23 mouse cellular contexts compared by ENCODE assay signal in the genomic region with DNA sequence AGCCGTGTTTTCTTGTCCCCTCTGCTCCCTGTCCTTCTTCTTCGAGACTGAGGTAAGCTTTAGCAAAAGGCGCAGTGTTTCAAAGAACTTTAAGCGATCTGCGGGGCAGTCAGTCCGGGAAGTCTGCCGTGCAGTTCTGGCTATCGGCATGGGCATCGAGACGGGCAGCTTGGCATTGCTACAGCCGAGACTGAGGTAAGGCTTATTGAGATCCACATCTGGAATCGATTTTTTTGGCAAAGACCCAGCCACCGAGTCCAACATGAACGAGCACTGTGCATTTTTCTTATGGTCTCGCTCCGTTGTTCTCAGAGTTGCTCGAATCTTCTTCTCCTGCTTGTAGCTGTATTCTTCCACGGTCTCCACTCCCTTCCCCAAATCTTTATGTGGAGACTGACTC. TPM values are rescaled to one million over a fixed set of nuclear protein-coding genes. Genes with fewer than 3 reads are reported as not detected.
DNase-seq lines count a peak whose midpoint lies in the region; ATAC-seq and TF ChIP-seq lines count a peak whose summit lies in the region.
"Had no signal": no experiment of that assay in that cellular context is flagged by ENCODE, and none has a peak within 500 bp of the region (broad histone marks: within the 10 kb centered on the region; RNA-seq: fewer than 3 reads in every experiment).

No protein-coding gene starts in this region.

- no peak for DNase-seq in embryonic facial prominence, embryonic 10.5 days (ENCODE audit: low spot score)
- peak; percentile 85 for DNase-seq in heart, adult 11 months
- no peak for DNase-seq in heart, adult 9 months (ENCODE audit: low spot score in 2 of 2)
- DNase-seq in limb, embryonic 14.5 days (ENCODE audit: low spot score) = peak; percentile 58
- no peak for DNase-seq in limb, embryonic 10.5 days (ENCODE audit: low spot score)
- peak; percentile 62 for DNase-seq in embryonic facial prominence, embryonic 14.5 days (ENCODE audit: low spot score)
- DNase-seq in c-Kit-positive CD71-positive TER-119-positive erythroid progenitor cells, embryonic 14.5 days (ENCODE audit: low spot score) = no peak
- DNase-seq: adrenal gland, adult 2 months; adrenal gland, adult 8-10 months; adrenal gland, postnatal 10 days; adrenal gland, postnatal 14 days; adrenal gland, postnatal 25 days; adrenal gland, postnatal 36 days; B cell, adult 2 months; cerebellum, adult 11 months; cerebellum, adult 11-12 months; cerebellum, adult 18-20 months had no signal

- peaks cover 35% of the 10 kb centered on the region for H3K4me1 ChIP-seq in embryonic facial prominence, embryonic 13.5 days
- peaks cover 8% of the 10 kb centered on the region; the same call in 1 of the 2 replicates for H3K4me1 ChIP-seq in embryonic facial prominence, embryonic 10.5 days
- H3K4me1 ChIP-seq in limb, embryonic 14.5 days (ENCODE audit: control insufficient read depth, insufficient read depth, low read length) = peaks cover 7% of the 10 kb centered on the region
- H3K4me1 ChIP-seq in limb, embryonic 10.5 days = peaks cover 13% of the 10 kb centered on the region
- H3K4me1 ChIP-seq in embryonic facial prominence, embryonic 14.5 days (ENCODE audit: control insufficient read depth, insufficient read depth, low read length) = no peaks in the 10 kb centered on the region; the same call in 1 of the 2 replicates

- H3K4me3 ChIP-seq in embryonic facial prominence, embryonic 13.5 days = no peak overlapping the region
- H3K4me3 ChIP-seq in embryonic facial prominence, embryonic 10.5 days = no peak overlapping the region
- no peak overlapping the region for H3K4me3 ChIP-seq in limb, embryonic 14.5 days (replicated peaks; ENCODE audit: low read length)
- H3K4me3 ChIP-seq in limb, embryonic 10.5 days = no peak overlapping the region
- no peak overlapping the region for H3K4me3 ChIP-seq in embryonic facial prominence, embryonic 14.5 days (ENCODE audit: low read depth, low read length)

- WGBS in embryonic facial prominence, embryonic 13.5 days = 57% methylated on average over 18 of the region's 18 CpGs
- WGBS in embryonic facial prominence, embryonic 10.5 days = 89% methylated on average over 18 of the region's 18 CpGs
- 56% methylated on average over 18 of the region's 18 CpGs for WGBS in limb, embryonic 14.5 days
- 90% methylated on average over 18 of the region's 18 CpGs for WGBS in limb, embryonic 10.5 days
- WGBS in embryonic facial prominence, embryonic 14.5 days = 64% methylated on average over 18 of the region's 18 CpGs

- no peak overlapping the region for H3K4me2 ChIP-seq in embryonic facial prominence, embryonic 13.5 days
- H3K4me2 ChIP-seq in limb, embryonic 14.5 days (replicated peaks; ENCODE audit: low read depth, low read length, severe bottlenecking) = no peak overlapping the region
- no peak overlapping the region for H3K4me2 ChIP-seq in embryonic facial prominence, embryonic 14.5 days (ENCODE audit: low read depth, low read length)

- peaks cover 43% of the 10 kb centered on the region for H3K36me3 ChIP-seq in embryonic facial prominence, embryonic 13.5 days
- peaks cover 67% of the 10 kb centered on the region for H3K36me3 ChIP-seq in embryonic facial prominence, embryonic 10.5 days (replicated peaks)
- H3K36me3 ChIP-seq in limb, embryonic 14.5 days (ENCODE audit: control insufficient read depth, insufficient read depth, low read length) = peaks cover 40% of the 10 kb centered on the region
- peaks cover 64% of the 10 kb centered on the region for H3K36me3 ChIP-seq in limb, embryonic 10.5 days
- H3K36me3 ChIP-seq in embryonic facial prominence, embryonic 14.5 days (ENCODE audit: control insufficient read depth, insufficient read depth, low read length) = peaks cover 47% of the 10 kb centered on the region

- H3K27me3 ChIP-seq in embryonic facial prominence, embryonic 13.5 days = no peaks in the 10 kb centered on the region
- H3K27me3 ChIP-seq in embryonic facial prominence, embryonic 10.5 days (replicated peaks; ENCODE audit: low read depth, poor library complexity, severe bottlenecking) = no peaks in the 10 kb centered on the region
- no peaks in the 10 kb centered on the region for H3K27me3 ChIP-seq in limb, embryonic 14.5 days (ENCODE audit: control insufficient read depth, insufficient read depth, low read length)
- no peaks in the 10 kb centered on the region for H3K27me3 ChIP-seq in limb, embryonic 10.5 days (ENCODE audit: low read depth, poor library complexity, severe bottlenecking)
- H3K27me3 ChIP-seq in embryonic facial prominence, embryonic 14.5 days (replicated peaks; ENCODE audit: control insufficient read depth, insufficient read depth, low read length) = no peaks in the 10 kb centered on the region
- H3K27me3 ChIP-seq: CH12.LX, Patski had no signal

- no peak for ATAC-seq in embryonic facial prominence, embryonic 13.5 days (ENCODE audit: insufficient number of reproducible peaks, insufficient read depth, low FRiP score, low TSS enrichment, low read depth)
- ATAC-seq in limb, embryonic 14.5 days (ENCODE audit: low FRiP score, low read depth) = no peak
- ATAC-seq in embryonic facial prominence, embryonic 14.5 days (ENCODE audit: low read depth) = no peak
- ATAC-seq: activated CD4-positive, CD25-positive, alpha-beta regulatory T cell, adult 4 months; CD4-positive, CD25-positive, alpha-beta regulatory T cell, adult 4 months; Patski had no signal

- TF ChIP-seq POLR2A in limb, embryonic 14.5 days (IDR thresholded peaks at IDR 0.05; ENCODE audit: borderline replicate concordance, extremely low read depth, insufficient read depth, insufficient read length) = no peak

- H3K27ac ChIP-seq in embryonic facial prominence, embryonic 13.5 days = peak overlapping the region; percentile 44
- no peak overlapping the region for H3K27ac ChIP-seq in embryonic facial prominence, embryonic 10.5 days (replicated peaks)
- no peak overlapping the region for H3K27ac ChIP-seq in limb, embryonic 14.5 days (replicated peaks; ENCODE audit: low read depth, low read length)
- H3K27ac ChIP-seq in limb, embryonic 10.5 days = no peak overlapping the region
- no peak overlapping the region; the same call in 1 of the 2 replicates for H3K27ac ChIP-seq in embryonic facial prominence, embryonic 14.5 days (replicated peaks; ENCODE audit: low read depth, low read length)

- H3K9ac ChIP-seq in embryonic facial prominence, embryonic 13.5 days = no peak overlapping the region
- H3K9ac ChIP-seq in limb, embryonic 14.5 days (ENCODE audit: low read depth, low read length, severe bottlenecking) = no peak overlapping the region
- H3K9ac ChIP-seq in embryonic facial prominence, embryonic 14.5 days (ENCODE audit: low read depth, low read length) = no peak overlapping the region

- no peaks in the 10 kb centered on the region for H3K9me3 ChIP-seq in embryonic facial prominence, embryonic 13.5 days
- H3K9me3 ChIP-seq in embryonic facial prominence, embryonic 10.5 days = no peaks in the 10 kb centered on the region
- no peaks in the 10 kb centered on the region for H3K9me3 ChIP-seq in limb, embryonic 14.5 days (ENCODE audit: control insufficient read depth, low read length)
- H3K9me3 ChIP-seq in limb, embryonic 10.5 days (replicated peaks) = no peaks in the 10 kb centered on the region
- H3K9me3 ChIP-seq in embryonic facial prominence, embryonic 14.5 days (ENCODE audit: control insufficient read depth, low read length) = no peaks in the 10 kb centered on the region
- H3K9me3 ChIP-seq: G1E had no signal

RNA-seq across cellular contexts. Expression of gene Map3k4, which starts 46.8 kb away (rescaled TPM):
- polyA plus RNA-seq in embryonic facial prominence, embryonic 13.5 days (2015; fragmentation: Nextera tagmentation; extraction: Ambion mirVana) = 47.0 and 50.4 TPM in 2 replicates
- 49.1 and 51.4 TPM in 2 replicates for polyA plus RNA-seq in embryonic facial prominence, embryonic 10.5 days (2016; fragmentation: Nextera tagmentation; extraction: Ambion mirVana)
- polyA plus RNA-seq in limb, embryonic 14.5 days (2012; rRNA removed) = 28.6 and 28.9 TPM in 2 replicates
- polyA plus RNA-seq in limb, embryonic 14.5 days (2014; fragmentation: Nextera tagmentation; extraction: Ambion mirVana) = 36.4 and 38.8 TPM in 2 replicates
- 47.8 and 49.9 TPM in 2 replicates for polyA plus RNA-seq in limb, embryonic 10.5 days (2016; fragmentation: Nextera tagmentation; extraction: Ambion mirVana)
- 29.5 and 34.2 TPM in 2 replicates for polyA plus RNA-seq in embryonic facial prominence, embryonic 14.5 days (2014; fragmentation: Nextera tagmentation; extraction: Ambion mirVana)

Comparison
In these comparisons a context has a peak if more than half of its experiments do, and no peak if none do; other contexts are left out.
1. DNase-seq: peak in heart, adult 11 months (single experiment), limb, embryonic 14.5 days (single experiment) and embryonic facial prominence, embryonic 14.5 days (single experiment); none in embryonic facial prominence, embryonic 10.5 days (single experiment), heart, adult 9 months (0 of 2), limb, embryonic 10.5 days (single experiment) and c-Kit-positive CD71-positive TER-119-positive erythroid progenitor cells, embryonic 14.5 days (single experiment).